Mouse (Mus musculus) megakaryocyte, embryonic 14.5 days (primary cell): ENCODE measurements at regions not wholly inside any gene's neighbourhood (a gene's known extent, or its start where the extent isn't known, plus 50 kb on each side); places are given as distances from the start of the nearest gene placed in this dataset.

ENCODE experiments used
- FLI1 ChIP-seq: IDR thresholded peaks from 2 replicates; pipeline ENCODE4 v1.6.1; 2012; ENCODE audit warnings: low read length, inconsistent platforms, mixed read lengths
- GATA1 ChIP-seq: IDR thresholded peaks from 3 replicates; pipeline ENCODE4 v1.6.1; 2012; ENCODE audit warnings: mixed read lengths, low read length, inconsistent platforms, borderline replicate concordance

DNA sequence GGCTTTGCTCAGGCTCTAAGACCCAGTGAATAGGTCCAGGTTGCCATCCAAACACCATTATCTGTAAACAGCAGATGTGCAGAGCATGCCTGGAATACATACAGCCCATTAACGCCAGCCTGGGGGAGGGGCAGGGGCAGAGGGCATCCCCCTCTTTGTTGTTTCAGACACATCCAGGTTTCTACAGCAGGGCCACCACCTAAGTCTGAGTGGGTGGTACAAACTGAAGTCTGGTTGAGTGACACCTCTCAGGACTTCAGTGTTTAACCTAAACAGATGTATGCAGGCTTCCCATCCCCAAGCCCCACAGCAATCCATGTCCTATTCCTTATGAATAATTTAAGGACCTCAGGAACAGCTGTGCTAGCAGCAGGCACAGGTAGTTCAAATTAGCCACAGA lies 194.2 kb downstream of the Xxylt1 start:
- TF ChIP-seq FLI1 (no peak), GATA1 (no peak)
